13 mouse cellular contexts compared by ENCODE assay signal in genomic region chr3:89576381-89576780, GRCm38 (mm10). TPM values are rescaled to one million over a fixed set of nuclear protein-coding genes. Genes with fewer than 3 reads are reported as not detected.
"Had no signal": no experiment of that assay in that cellular context is flagged by ENCODE, and none has a peak within 500 bp of the region (broad histone marks: within the 10 kb centered on the region; RNA-seq: fewer than 3 reads in every experiment).

No protein-coding gene starts in this region.

- DNase-seq: kidney, adult 11 months; kidney, adult 8-10 months; kidney, postnatal 14 days; kidney, postnatal 4 days; left cerebral cortex, postnatal 4 days; retina, postnatal 1 day; right cerebral cortex, postnatal 25 days; spleen, adult 18-20 months; thymus, postnatal 25 days had no signal

- ATAC-seq: midbrain, embryonic 13.5 days; midbrain, embryonic 16.5 days had no signal

RNA-seq across cellular contexts. Expression of gene Kcnn3, which starts 56.4 kb away (rescaled TPM):
- total RNA-seq: monocyte, adult 5-6 weeks; neutrophil, adult 5-6 weeks had no signal
